Mouse (Mus musculus) lung, adult 18-20 months (tissue): ENCODE measurements around the gene Itgb2l.
"Not testable (repeated sequence)": the region's sequence is repeated elsewhere in the genome, so short reads cannot be mapped to it uniquely, and the experiment has no call there.

Experiments used
- DNase-seq, 2 experiments: peaks; one replicate each; pipeline ENCODE4 v3.0.0; 2022; ENCODE audit warnings: mixed read lengths in 2 of 2

The Itgb2l gene

DNA sequence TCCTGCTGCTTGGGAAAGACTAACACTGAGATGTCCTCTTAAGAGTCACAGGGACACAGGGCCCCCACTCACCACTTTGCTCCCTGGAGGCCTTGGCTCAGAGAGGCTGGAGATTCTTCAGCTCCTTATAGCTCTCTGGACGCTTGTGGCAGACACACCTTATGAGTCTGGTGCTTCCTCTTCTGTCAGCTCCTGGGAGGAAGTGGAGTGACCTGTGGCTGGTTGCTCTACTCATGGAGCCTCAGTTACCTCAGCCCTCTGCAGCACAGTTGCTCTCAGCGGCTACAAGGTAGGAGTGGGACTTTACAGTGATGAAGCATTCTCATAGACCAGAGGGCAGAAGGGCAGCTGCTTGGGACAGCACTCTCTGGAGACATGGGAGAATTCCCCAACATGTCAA is at the start of gene Itgb2l:
Itgb2l (minus strand) TSS at position 152 of the 400 bp plus-strand sequence.
- no peak for DNase-seq

DNA sequence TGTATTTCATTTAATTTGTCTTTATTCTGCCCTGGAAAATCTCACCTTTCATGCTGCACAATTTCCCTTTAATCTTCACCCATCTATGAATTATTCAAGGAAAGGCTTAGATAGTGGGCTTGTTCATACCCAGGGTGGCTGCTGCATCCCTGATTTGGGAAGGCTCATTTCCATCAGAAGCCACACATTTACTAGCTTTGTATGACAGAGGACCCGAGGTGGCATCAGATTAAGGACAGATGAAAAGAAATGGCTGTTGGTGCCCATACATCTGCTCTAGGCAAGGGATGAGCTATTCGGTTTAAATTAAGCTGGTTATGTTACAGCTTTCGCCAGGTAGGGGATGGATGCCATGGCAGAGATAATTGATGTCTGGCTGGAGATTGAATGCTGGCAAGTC is 48.1 kb upstream of the Itgb2l start:
- no peak for DNase-seq

DNA sequence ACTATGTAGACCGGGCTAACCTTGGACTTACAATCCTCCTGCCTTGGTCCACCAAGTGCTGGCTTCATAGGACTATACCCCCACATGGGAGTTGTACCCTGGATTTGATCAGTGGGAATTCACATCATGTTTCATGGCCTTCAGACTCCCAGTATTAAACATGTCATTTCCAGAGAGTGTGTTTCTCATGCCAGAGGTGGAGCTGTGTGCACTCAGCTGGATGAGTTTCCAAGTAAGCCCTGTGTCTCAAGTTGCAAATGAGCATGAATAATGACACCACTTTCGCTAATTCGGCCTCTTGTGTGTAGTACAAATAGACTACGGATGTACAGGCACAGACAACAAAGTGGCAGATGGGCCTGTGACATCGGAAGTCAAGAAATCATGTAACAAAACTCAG is 44.6 kb upstream of the Itgb2l start:
- DNase-seq, result no peak

DNA sequence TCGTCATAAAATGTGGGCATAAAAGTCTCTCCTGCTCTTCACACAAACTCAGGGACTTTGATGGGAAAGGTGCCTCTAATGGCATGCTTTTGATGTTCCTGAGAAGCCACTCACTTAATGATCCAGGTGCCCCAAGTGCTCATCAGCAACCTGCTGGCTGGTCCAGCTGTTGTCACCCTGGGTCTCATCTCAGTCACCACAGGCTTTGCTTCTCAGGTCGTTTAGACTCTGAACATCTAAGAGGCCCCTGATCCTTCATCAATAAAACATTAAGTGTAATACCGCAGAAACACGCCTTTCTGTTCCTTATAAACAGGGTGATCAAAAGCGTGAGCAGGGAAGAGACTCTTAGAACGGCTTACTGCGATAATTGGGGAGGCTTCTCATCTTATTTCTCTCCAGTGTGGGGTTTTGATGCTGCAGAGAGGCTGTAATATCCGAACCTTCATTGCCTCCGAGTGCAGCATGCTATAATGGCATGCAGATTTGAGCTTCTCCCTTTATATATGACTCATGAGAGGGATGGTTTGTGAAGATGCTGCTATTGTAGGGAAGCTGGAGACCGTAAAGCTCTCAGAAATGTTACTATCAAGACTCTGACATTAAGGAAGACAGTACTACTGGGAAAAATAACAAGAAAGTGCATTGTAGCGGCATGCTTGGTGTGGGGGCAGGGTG is 43.7 kb upstream of the Itgb2l start:
- DNase-seq, result no peak

DNA sequence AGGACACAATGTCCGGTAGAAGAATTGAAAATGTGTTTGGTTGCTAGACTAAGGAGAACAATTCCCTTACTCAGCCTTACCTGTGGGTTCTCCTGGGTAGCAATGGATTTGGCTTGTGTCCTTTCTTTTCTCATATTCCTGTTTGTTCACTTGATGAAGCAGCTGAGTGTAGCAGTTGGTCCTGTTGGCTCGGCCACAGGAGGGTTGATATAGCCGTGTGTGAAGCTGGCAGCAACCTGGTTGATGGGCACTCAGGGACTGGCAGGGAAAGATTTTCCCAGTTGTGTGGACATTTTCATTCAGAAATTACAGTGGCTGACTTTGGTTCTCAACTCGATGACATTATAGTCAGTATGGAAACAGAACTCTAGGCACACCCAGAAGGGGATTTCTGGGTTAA is 38.4 kb upstream of the Itgb2l start:
- DNase-seq, result no peak

DNA sequence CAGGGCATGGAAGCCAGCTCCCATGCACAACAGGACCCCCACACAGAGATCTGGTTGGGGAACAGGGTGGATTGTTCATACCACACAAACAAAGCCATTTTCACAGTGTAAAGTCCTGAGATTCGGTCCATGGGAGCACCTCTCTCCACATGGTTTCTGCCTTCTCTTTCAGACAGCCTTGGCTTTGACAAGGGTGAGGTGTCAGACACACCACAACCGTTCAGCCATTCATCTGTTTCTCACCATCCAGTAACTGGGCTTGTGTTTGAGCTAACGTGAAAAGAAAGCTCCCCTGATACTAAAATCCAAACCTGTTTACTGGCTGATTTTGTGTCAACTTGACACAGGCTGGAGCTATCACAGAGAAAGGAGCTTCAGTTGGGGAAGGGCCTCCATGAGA is 30.8 kb upstream of the Itgb2l start:
- DNase-seq, result no peak

DNA sequence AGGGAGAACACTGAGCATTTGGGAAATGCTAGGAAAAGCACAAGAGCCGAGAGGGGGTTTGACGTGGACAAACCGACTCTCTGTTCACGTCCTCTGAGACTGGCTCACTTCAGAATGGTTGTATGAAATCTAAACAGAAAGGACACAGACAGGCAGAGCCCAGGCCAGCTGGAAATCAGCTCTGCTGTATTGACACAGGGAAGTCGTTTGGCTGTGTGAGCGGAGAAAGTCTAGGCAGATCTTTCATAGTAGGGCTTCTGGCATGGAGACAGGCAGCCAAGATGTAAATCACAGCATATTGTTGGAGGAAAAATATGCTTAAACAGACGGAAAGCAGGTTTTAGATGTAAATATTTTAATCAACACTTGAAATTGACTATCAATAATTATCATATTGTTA is 29.4 kb upstream of the Itgb2l start:
- no peak for DNase-seq

DNA sequence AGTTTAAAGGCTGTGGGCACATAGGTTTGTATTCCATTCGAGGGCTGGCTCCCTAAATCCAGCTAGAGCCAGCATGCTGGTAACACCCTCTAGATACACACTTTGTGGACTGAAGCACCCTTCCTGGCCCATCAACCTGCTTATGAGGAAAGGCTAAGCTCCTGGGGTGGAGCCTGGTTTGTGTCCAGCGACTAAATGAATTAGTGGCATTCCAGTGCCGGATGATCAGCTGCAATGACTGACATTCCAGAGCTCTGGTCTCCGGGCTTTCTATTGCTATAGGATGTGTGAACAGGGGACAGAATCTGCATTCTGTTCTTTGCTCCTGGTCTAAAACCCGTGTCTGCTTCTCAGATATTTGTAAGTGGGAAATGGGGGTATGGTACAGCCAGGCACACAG is 28.9 kb upstream of the Itgb2l start:
- no peak for DNase-seq

DNA sequence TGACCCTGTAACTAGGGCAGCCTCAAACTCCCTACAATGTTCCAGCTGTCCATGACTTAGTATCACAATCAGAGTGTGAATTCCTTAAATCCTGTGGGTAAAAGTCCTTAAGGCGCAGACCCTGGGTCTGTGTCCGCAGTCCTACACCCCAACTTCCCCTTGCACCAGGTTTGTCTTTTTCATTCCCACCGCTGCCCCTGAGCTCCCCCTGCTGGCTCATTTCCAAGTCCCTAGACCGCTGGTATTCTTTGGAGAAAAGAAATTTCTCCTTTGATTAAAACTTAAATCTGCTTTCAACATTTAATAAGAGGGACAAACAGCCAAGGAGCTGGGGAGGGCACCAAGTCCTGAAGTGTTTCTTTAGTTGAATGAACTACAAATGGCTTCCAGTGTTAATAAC is 26.2 kb upstream of the Itgb2l start:
- DNase-seq, result no peak

DNA sequence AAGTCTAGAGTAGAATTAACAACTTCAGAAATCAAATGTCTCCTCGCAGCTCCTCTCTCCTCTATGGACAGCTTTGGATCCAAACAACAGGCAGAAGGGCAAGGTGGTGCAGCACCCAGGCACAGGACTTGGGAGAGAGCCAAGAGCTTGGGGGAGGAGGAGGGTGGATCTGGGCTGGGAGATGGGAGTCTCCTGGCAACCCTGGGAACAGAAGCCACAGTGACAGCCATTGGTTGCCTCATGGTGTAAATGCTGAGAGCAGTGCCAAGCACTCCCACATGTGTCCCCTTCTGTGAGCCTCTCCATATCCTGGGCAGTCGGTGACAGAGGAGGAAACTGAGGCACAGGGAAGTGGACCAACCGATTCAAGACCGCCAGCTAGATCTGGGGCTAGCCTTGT is 25.3 kb upstream of the Itgb2l start:
- peak in 1 of 2 experiments; percentile 11 for DNase-seq

DNA sequence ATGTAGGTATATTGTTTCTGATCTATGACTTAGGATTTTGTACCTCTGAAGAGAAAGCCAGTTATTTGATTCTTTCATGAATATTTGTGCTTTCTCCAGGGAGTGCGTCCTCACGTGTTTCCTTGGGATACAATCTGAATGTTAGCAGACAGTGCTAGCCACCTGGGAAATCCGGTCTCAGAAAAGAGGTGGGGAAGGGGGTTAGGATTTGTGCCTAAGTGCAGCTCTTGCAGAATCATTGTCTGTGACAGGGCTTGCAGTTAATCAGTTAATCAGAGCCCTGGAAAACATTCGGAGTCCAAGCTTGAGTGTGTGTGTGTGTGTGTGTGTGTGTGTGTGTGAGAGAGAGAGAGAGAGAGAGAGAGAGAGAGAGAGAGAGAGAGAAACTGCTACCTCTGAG is 24.6 kb upstream of the Itgb2l start:
- DNase-seq, result no peak

DNA sequence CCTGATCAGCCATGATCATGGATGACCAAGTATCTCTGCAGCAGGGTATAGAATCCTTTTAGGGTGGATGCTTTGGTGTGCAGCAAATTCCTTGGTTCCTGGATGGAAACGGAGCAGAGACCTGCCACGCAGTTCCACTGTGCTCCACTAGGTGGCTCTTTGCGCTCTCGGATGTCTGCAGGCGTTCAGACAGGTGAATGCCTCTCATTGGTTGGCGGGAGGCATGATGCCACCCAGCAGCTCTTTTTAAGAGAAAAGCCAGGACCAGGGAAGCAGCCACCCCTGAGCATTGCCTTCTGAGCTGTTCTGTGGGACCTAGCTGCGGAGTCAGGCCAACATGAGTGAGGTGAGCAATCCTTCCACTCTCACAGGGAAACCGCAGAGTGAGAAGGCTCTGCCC is 24.0 kb upstream of the Itgb2l start, which contains the start of gene Pcp4:
Pcp4 (plus strand) TSS at position 162 of the 400 bp plus-strand sequence.
- DNase-seq, result peak; percentile 56 to 58

DNA sequence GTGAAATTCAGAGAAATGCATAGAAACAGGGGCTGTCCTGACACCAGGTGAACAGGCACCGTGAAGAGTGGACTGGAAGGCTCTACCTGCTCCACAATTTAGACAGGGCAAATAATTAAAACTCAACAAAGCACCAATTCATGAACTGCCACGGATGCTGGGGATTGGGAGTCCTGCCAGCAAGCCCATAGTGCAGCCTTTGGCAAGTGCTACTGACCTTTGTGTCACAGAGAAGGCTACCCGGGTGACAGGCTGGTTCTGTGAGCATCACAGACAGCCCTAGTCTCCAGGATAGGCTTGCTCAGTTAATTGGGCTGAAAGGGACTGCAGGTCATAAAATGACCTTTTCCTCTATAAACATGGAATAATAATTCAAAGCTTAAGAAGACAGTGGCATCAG is 17.4 kb upstream of the Itgb2l start:
- DNase-seq, result no peak

DNA sequence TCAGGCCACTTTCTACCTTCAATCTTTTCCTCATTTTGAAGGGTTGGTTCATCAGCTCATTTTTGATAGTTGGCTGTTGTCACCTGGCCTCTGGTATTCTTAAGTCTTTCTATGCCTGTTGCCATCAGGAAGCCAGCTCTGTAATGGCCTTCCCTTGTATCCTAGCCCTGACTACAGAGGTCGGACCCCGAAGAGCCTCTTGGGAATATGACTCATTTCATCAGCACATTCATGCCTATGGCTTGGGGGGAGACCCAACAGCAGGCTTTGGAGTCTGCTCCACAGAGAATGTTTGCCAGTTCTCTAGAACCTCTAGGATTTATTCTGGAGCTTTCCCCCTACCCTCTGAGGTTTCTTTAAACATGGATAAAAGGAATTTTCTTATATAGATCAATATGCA is 15.9 kb upstream of the Itgb2l start:
- DNase-seq, result no peak

DNA sequence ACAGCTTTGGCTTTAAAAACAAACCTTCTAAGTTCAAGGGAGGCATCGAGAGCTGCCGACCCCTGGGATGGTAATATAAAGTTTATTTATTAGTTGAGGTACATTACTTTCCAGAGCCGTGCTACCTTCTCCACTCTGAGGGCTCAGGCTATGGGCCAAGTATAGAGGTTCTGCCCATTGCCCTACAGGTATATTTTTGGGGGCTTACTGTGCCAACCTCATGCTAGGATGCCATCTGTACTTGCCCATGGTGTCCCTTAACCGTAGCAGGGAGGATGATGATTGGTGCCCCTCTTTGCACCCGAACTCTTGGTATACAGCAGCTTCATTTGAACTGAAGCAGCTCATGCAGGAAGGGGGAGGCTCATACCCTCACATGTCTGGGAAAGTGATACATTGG is 14.2 kb upstream of the Itgb2l start:
- DNase-seq, result no peak

DNA sequence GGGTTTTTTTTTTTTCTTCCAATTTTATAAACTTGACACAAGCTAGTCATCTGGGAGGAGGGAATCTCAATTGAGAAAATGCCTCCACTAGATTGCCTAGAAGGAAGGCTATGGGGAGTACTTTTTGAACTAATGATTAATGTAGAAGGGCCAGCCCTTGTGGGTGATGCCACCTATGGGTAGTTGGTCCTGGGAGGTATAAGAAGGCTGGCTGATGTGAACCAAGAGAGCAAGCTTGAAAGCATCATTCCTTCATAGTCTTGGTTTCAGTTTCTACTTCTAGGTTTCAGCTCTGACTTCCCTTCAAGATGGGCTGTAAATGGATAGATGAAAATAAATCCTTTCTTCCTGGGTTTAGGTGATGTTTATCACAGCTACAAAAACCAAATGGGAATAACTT is 10.7 kb upstream of the Itgb2l start:
- no peak for DNase-seq

DNA sequence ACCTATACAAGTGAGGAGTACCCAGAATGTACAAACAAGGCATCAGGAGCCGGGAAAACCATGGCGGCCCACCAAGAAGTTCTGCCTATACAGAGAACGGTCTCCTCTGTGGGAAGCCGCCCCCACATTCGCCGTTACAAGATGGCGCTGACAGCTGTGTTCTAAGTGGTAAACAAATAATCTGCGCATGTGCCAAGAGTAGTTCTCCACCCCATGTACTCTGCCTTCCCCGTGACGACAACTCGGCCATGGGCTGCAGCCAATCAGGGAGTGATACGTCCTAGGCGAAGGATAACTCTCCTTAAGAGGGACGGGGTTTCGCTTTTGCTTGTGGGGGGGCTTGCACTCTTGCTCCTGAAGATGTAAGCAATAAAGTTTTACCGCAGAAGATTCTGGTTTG is 7.5 kb upstream of the Itgb2l start:
- DNase-seq, result not testable (repeated sequence)

DNA sequence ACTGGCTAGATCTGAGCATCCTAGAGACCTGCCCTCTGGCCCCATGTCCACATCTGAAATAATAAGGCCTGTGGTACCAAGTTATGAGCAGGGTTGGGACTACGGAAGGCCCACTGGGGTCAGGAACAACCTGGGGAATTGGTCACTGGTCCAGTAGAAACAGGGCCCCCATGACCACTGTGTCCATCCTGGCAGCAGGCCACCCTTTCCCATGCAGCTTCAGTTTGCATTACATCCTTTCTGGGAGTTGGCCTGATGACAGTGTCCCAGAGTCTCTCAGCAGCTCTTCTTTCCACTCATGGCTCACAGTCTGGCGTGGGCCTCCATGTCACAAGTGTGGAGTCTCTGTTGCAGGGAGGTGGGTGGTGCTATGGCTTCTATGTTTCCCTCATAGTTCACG is 1.6 kb downstream of the Itgb2l start:
- DNase-seq, result no peak

DNA sequence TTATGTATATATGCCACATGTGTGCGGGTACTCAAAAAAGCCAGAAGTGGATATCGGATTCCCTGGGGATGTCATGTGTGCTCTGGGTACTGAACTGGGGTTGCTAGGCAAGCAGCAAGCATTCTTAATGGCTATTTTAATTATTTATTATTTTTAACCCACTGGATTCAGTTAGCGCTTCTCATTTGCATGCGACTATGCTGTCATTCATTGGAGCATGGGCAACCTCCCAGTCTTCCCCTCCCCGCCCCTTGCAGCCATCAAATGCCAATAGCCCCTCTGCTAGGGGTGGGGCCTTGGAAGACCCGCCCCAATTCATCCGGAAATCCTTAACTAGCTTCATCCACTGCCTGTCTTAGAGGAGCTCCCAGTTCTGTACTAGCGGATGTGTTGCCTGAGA is 2.5 kb downstream of the Itgb2l start:
- no peak for DNase-seq

DNA sequence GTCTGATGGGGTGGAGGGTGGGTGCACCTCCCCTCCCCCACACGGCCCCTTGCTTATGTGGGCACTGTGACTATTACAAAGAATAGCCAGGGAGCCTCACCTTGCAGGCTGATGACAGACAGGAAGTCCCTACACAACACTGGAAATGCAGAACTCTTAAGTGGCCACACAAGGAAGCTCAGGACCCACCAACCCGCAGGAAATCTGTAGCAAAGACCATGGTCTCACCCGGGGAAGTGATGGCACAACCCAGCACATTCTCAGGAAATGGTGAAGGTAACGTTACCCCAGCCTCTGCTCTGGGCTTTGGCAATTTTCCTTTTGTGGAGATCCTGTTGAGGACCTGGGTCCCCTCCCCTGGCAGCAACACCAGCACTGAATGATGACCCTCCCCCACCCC is 3.7 kb downstream of the Itgb2l start:
- no peak for DNase-seq

DNA sequence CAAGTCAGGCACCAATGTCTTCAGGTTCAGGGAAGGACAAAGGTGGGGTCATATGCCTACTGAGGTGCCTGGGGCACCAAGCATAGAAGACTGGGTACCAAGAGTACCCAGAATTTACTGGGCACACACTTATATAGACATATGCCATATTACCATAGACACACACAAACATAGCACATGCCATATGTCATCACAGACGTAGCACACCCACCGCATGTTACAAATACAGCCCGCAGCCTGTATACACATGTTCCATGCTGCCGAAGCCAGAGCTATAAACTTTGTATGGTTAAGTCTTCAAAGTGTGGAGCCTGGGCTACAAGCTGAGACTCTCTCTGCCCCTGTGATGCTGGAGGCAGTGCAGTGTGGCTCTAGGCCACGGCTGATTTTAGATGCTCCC is 4.5 kb downstream of the Itgb2l start:
- no peak for DNase-seq

DNA sequence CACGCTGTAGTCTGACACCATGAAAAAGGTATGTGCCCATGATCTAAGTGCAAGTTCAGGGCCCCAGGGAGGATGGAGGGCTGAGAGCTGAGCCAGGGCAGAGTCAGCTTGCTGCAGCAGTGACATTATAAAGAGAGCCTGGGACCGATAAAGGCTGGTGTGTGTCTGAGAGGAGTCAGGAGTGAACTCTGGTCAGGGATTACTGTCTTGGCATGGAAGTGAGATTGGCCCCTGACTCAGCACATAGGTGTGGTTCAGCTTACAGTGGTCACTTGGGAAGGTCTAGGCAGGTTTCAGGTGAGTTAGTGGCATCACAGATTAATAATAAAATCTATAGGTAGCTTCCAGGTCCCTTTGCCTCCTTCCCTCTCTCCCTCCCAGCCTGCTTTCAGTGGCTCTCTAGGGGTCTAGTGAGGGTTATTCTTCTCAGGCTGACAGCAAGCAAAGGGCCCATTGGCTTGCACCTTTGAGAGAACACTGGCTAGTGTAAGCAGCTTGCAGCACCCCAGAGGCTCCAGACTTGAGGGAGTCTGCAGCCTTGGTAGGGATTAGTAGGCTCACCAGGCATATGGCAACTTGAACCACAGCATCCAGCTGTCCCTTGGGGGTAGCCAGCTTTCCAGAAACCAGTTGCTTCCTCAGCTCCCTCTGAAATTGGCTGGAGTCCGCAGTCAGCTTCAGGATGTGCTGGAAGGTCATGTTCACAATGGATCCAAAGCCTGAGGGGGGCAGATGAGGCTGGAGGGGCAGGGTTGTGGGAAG is 9.2 kb downstream of the Itgb2l start:
- no peak for DNase-seq

DNA sequence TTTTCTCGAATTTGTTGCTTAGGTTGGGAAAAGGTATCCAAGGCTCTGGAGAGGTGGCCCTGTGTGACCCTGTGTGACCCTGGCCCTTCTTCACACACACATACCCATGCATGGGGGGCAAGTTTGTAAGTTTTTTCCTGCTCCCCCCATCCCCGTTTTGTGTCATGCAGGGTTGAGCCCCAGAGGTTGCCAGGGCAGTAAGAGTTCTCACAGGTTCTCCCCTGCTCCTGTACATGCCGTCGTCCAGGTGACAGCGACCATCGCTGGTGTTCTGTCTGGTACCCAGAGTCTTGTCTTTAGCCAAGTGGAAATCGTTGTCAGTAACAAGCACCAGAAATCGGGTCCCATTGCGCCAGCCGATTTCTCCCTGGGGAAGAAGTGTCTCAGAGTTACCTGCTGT is 10.2 kb downstream of the Itgb2l start:
- DNase-seq, result no peak

DNA sequence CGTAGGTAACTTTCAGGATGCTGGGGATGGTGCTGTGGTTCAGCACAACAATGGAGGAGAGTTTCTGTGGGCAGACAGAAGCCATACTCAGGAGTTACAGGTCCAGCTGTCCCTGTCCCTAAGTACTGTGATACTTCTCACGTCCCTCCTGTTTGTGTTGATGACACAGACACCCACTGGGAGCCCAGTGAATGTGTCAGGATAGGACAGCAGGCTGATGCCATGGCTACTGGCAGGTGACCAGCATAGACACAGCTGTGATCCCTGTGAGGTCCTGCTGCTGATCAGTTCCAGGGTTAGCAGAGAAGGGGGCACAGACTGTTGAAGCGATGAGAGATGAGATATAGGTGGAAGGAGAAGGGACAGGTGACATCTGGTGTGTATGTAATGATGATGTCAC is 14.4 kb downstream of the Itgb2l start:
- no peak for DNase-seq

DNA sequence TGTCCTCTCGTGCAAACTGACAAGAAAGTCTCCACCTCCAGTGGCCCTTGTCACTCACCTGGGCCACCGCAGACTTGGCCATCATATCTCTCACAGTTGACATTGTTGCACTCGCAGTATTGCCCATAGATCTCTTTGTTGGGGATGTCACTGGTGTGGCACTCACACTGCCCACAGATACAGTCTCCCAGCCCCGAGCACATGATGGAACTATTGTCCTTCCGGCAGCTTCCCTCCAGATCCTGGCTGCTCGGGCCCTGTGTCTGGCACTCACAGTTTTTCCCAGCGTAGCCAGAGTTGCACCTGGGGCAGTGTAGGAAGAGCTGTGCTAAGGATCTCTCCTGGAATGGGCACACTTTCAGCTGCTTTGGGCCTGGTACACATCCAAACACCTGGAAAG is 16.7 kb downstream of the Itgb2l start:
- DNase-seq, result no peak
